Mouse (Mus musculus) naive thymus-derived CD4-positive, alpha-beta T cell, adult 5 months (primary cell): ENCODE results near the gene Gm10668. TPM values are rescaled to one million over a fixed set of nuclear protein-coding genes. Genes with fewer than 3 reads are reported as not detected.

ENCODE experiments used
- polyA plus RNA-seq: library from polyadenylated mRNA; unstranded; fragments of 100-300 nt; shearing (Covaris generic); gene quantifications from one replicate; pipeline ENCODE4 v1.2.1, GENCODE M21; 2017

Gene Gm10668
- polyA plus RNA-seq: not detected

GRCm38 (mm10) chr7:20730524-20730923 lies at the start of gene Gm10668:
Gene Gm10668, minus strand, starts transcription at chr7:20730624.

DNA sequence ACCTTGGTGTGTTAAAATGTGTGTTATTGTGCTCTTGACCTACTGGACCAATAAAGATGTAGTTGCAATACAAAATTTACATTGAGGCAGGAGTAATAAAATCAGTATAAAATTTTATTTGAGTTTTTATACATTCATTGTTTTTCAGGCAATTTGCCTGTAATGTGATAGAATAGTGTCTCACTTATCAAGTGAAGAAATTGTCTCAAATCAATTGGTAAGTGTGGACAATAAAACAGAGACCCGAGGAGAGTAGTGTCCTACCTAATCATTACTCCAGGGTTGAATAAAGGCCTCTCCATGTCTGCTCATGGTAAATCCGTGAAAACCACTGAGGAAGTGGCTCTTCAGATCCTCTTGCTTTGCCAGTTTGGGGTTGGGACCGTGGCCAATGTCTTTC lies 40.5 kb upstream of the Gm10668 start, which contains the start of gene Vmn1r112:
Gene Vmn1r112 (plus strand): TSS at position 301 of the 400 bp plus-strand sequence.

GRCm38 (mm10) chr7:20703116-20703515 lies 27.3 kb downstream of the Gm10668 start, which contains the start of gene Vmn1r111:
Gene Vmn1r111, minus strand, starts transcription at chr7:20703216.

Other genes starting within 250 kb of the Gm10668 start
- not detected for gene Vmn1r103, start 220.1 kb downstream of the Gm10668 start, polyA plus RNA-seq
- 0.73 TPM for gene Vmn1r104, start 196.8 kb downstream of the Gm10668 start, polyA plus RNA-seq
- gene Gm5726, start 184.9 kb downstream of the Gm10668 start, polyA plus RNA-seq: not detected
- not detected for gene Gm4141, start 154.4 kb downstream of the Gm10668 start, polyA plus RNA-seq
- gene Gm4513, start 131.6 kb downstream of the Gm10668 start, polyA plus RNA-seq: 0.24 TPM
- not detected for gene Vmn1r107, start 61.7 kb downstream of the Gm10668 start, polyA plus RNA-seq
- not detected for gene Vmn1r111, start 27.4 kb downstream of the Gm10668 start, polyA plus RNA-seq
- gene Vmn1r112, start 40.6 kb upstream of the Gm10668 start, polyA plus RNA-seq: not detected
- not detected for gene Vmn1r113, start 56.7 kb upstream of the Gm10668 start, polyA plus RNA-seq
- not detected for gene Vmn1r114, start 81.6 kb upstream of the Gm10668 start, polyA plus RNA-seq
- gene Vmn1r115, start 114.4 kb upstream of the Gm10668 start, polyA plus RNA-seq: not detected
- gene Vmn1r116, start 141.6 kb upstream of the Gm10668 start, polyA plus RNA-seq: not detected
- not detected for gene Vmn1r117, start 153.5 kb upstream of the Gm10668 start, polyA plus RNA-seq
- gene Vmn1r118, start 181.7 kb upstream of the Gm10668 start, polyA plus RNA-seq: not detected